Mouse (Mus musculus) frontal cortex, adult 2 months (tissue): Measurements from ENCODE around the gene Hamp2. TPM values are rescaled to one million over a fixed set of nuclear protein-coding genes. Genes with fewer than 3 reads are reported as not detected.
"Not testable (repeated sequence)": the region's sequence is repeated elsewhere in the genome, so short reads cannot be mapped to it uniquely, and the experiment has no call there.

Source experiments
- DNase-seq, 2 experiments: peaks; one replicate each; pipeline ENCODE4 v3.0.0; 2022; ENCODE audit warnings: low spot score in 1 of 2; ENCODE audit errors: extremely low spot score in 1 of 2
- polyA plus RNA-seq: library from polyadenylated mRNA; depleted of rRNA; stranded (reverse); fragments of >200 nt; gene quantifications from 2 replicates; pipeline ENCODE4 v1.2.3, GENCODE M21; 2012

Gene Hamp2
- polyA plus RNA-seq, 1 experiment: not detected

DNA sequence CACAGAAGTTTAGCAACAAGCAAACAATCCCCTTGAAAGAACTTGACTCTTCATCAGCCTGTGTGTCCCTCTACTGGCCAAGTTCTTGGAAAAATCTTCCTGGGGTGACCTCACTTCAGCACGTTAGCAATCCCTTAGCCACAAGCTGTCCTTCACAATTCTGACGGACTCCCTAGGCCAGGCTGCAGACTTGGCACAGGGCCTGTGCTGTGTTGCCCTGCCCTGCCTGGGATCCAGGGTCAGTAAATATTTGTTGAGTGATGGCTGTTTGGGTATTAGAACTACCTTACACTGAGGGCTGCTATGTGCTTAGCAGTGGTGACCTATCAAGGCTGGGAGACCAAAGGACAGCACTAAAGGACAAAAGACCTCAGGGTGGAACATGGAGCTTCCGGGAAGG is 29.6 kb upstream of the Hamp2 start:
- no peak for DNase-seq

- DNase-seq: no peak
Observed at GRCm38 (mm10) chr7:30953459-30953858, 29.0 kb upstream of the Hamp2 start.

DNA sequence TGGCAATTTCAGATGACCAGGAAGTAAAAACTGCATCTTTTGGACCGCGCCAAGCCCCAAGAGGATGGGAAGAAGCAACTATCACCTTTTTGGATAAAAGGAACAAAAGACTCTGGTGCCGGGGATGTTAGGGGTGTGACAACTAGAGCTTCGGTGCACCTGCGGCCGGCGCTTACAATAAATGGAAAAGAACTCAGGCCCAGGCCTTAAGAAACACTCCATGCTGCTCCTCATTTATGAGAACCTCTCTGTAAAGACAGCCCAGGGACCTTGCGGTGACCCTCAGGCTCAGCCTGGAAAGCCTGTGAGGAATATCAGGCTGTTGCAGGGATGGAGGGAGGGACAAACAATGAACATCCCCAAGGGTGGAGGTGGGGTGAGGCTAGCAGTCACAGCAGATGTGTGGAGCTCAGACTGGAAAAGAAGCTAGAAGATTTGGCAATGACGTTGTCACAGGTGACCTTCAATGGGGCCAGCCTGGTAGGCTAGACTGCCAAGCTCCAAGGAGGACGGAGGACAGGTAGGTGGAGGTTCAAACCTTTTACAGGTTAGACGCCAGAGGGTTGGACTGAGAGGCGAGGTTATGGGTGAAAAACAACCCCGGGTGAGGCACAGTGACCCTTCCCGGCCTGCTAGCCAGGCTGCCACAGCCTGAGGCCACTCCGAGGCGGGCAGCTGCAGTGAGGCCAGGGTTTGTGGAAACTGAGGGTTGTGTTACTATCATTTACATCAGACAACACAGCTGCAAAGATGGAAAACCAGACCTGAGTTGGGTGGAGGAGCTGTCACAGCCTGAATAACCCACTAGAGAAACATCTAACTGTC is 28.2 kb upstream of the Hamp2 start:
- DNase-seq: no peak

- DNase-seq: not testable (repeated sequence)
Observed at GRCm38 (mm10) chr7:30949902-30950301, 25.4 kb upstream of the Hamp2 start.

- no peak for DNase-seq
Observed at GRCm38 (mm10) chr7:30945876-30946275, 21.4 kb upstream of the Hamp2 start.

DNA sequence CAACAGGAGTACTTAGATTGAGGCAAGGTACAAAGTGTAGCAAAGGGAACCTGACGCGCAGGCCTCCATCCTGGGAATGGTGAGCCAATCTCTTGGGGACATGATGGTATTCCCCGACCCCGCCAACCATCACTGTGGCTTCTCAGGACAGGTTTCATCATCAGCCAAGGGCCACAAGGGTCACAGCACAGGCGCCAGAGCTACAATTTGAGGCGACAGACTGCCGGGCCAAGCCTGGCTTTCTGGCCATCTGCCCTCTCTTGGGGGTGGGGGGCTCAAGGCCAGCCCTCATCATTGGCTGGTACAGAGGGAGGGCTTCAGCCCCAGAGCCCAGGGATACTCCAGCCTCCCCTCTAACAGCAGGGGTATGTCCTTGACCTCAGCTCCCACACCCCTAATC is 21.0 kb upstream of the Hamp2 start:
- DNase-seq: not testable (repeated sequence)

DNA sequence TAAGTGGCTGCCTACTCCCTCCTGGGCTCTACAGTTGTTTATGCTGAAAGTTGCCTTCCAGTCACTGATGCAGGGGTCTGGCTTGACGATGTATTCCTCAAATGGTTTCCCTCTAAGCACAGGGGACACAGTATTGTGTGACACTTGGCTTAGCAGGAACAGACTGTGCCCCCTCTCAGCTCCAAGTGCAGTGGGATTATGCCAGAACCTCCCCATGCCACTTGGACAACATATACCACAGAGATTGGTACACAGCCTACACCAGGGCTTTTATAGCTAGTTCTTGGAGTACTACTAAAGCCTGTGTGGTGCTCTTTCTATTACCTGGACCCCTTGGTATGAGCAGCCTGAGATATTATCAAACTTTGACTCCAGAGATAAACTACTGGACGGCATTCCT is 20.2 kb upstream of the Hamp2 start:
- DNase-seq: not testable (repeated sequence)

DNA sequence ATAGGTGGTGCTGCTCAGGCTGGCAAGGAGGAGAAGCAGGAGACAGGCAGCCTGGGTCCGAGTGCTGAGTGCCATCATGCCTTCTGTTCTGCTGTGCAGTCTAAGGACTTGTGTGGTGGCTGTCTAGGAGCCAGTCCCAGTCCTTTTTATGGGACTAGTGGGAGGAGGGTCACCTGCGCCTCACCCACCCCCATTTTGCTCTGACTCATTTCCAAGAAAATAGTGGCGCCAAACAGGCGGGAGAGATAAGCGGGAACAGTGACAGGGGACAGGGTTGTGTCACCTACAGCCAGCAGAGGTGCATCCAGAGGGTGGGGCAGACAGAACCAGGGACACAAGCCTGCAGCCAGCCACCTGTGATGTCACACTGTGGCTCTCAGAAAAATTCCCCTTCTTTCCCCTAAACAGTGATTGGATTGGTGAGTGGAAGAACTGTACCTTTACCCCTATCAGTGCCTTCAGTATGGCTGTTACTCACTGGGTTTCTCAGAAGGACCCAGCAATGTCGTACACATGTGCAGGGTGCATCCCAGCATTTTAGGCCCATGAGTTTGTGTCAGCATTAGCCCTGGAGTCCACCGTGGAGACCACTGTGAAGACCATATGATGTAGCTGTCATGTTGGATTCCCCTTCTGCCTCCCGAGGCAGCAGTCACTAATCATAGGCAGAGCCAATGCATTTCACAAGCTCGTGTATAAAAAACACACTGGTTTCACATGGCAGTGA is 19.6 kb upstream of the Hamp2 start, which contains the start of gene Hamp:
Gene Hamp (minus strand): TSS at position 124 of the 727 bp plus-strand sequence.
- no peak for DNase-seq

GRCm38 (mm10) chr7:30942365-30942764 is 17.9 kb upstream of the Hamp2 start:
- DNase-seq: not testable (repeated sequence)

GRCm38 (mm10) chr7:30940070-30940469 is 15.6 kb upstream of the Hamp2 start:
- not testable (repeated sequence) for DNase-seq

GRCm38 (mm10) chr7:30935422-30936099 is 11.1 kb upstream of the Hamp2 start:
- DNase-seq: not testable (repeated sequence)

GRCm38 (mm10) chr7:30924071-30924470 is 410 bp downstream of the Hamp2 start:
- no peak for DNase-seq

GRCm38 (mm10) chr7:30922490-30922889 is 2.0 kb downstream of the Hamp2 start:
- not testable (repeated sequence) for DNase-seq

DNA sequence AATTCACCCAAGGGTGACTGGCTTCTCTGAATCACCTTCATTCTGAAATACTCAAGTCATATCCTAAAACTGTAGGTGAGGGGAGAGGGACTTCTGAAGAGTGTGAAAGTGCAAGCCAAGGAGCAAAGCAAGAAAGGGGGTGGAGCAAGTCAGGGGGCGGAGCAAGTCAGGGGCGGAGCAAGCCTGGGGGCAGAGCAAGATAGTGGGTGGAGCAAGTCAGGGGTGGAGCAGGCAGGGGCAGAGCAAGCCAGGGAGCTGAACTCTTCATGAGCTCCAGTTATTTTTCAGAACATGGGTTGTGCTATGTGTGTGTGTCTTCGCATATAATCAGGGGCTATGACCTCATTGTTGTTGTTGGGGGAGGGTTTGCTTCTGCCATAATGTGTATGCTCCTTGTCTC is 4.3 kb downstream of the Hamp2 start:
- DNase-seq: no peak

GRCm38 (mm10) chr7:30917219-30917618 is 7.3 kb downstream of the Hamp2 start:
- no peak for DNase-seq

GRCm38 (mm10) chr7:30916713-30917112 is 7.8 kb downstream of the Hamp2 start:
- no peak for DNase-seq

- DNase-seq: peak in 1 of 2 experiments; percentile 7
Observed at GRCm38 (mm10) chr7:30914732-30915131, 9.7 kb downstream of the Hamp2 start, which contains the start of gene Mag. Mag (minus strand) TSS chr7:30914873.

DNA sequence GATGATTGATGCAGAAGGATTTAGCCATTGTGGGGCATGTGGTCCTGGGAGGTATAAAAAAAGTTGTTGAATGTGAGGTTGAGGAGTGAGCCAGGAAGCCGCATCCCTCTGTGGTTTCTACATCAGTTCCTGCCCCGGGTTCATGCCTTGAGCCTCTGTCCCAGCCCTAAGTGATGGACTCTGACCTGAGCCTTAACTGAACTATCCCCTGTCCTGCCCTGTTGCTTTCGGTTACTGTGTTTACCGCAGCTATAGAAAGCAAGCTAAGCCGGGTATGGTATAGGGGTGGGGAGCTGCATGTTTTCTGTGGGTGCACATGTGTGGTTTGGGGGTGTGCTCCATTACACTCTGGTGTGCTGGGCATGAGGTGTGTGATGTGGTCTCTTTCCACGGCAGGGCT is 14.7 kb downstream of the Hamp2 start:
- DNase-seq: no peak

- DNase-seq: no peak
Observed at GRCm38 (mm10) chr7:30908992-30909431, 15.5 kb downstream of the Hamp2 start.

- DNase-seq: no peak
Observed at GRCm38 (mm10) chr7:30908277-30908991, 16.0 kb downstream of the Hamp2 start.
